Mouse (Mus musculus): ENCODE data around the gene Hnrnpab.
"Not testable (repeated sequence)": the region's sequence is repeated elsewhere in the genome, so short reads cannot be mapped to it uniquely, and the experiment has no call there.

Hnrnpab gene

DNA sequence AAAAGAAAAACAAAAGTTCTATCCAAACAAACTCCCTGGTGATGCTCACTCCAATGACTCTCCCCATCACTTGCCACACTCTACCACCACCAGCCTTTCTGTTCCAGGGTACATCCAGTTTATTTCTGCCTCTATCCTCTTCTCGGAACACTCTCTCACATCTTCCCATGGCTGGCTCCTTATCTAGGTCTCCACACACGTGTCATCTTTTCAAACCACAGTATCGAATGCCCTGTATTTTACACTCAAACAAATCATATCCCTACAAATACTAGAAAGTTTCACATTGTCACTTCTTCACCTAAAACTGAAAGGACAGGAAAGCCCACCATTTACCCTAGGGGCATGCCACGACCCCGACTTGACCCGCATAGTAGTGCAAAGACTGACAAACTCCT lies 28.5 kb upstream of the Hnrnpab start:
- DNase-seq (ENCODE audit: low read depth, low spot score) = no peak

DNA sequence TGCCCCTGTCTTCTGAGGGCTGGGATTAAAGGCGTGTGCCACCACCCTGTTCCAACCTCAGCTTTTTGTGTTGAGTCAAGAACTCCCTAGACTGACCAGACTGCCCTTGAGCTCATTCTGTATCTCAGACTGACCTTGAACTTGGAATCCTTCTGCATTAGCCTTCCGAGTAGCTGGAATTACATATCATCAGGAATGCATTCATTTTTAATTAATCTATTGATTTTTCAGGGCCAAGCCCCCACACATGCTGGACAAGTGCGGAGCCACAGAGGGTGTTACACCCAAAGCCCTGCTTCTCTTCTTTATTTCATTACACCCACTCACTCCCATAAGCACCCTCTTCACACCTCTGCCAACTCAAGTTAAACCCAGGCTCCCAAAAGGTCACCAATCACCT lies 27.1 kb upstream of the Hnrnpab start:
- DNase-seq (ENCODE audit: low read depth, low spot score) = no peak

DNA sequence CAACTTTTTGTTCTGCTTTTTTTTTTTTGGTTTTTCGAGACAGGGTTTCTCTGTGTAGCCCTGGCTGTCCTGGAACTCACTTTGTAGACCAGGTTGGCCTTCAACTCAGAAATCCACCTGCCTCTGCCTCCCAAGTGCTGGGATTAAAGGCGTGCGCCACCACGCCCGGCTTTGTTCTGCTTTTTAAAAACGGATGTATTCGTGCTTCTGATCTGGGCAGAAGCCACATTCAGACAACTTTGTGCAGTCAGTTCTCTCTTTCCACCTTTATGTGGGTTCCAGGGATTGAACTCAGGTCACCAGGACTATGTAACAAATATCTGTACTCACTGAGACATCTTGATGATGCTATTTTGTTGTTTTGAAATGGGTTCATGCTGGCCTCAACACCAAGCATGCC lies 26.6 kb upstream of the Hnrnpab start:
- not testable (repeated sequence) for DNase-seq (ENCODE audit: low read depth, low spot score)

DNA sequence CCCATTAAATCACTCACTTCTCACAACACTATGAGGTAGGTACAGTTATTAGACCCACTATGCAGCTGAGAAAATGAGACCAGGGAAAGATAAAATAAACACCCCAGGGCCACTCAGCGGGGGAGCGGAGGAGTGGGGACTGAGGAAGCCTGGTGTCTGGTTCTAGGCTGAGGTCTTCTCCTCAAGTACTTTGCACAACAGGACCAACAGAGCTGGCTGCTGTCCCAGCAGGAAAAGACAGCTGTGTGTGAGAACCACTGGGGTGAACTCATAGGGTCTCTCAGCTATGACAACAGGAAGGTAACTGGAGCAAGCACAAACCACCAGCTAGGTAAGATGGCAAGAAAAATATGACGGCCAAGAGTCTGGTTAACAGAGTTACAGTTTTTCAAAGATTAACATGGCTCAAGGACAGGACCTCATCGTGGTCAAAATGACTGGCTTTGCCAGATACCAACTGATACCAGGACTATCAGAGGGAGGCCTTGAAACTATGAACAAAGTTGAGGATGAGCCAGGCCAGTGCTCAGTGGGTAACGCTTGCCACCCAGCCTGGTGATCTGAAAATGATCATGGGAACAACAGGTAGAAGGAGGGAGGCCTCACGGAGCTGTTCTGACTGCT lies 25.6 kb upstream of the Hnrnpab start:
- no peak for DNase-seq (ENCODE audit: low read depth, low spot score)

DNA sequence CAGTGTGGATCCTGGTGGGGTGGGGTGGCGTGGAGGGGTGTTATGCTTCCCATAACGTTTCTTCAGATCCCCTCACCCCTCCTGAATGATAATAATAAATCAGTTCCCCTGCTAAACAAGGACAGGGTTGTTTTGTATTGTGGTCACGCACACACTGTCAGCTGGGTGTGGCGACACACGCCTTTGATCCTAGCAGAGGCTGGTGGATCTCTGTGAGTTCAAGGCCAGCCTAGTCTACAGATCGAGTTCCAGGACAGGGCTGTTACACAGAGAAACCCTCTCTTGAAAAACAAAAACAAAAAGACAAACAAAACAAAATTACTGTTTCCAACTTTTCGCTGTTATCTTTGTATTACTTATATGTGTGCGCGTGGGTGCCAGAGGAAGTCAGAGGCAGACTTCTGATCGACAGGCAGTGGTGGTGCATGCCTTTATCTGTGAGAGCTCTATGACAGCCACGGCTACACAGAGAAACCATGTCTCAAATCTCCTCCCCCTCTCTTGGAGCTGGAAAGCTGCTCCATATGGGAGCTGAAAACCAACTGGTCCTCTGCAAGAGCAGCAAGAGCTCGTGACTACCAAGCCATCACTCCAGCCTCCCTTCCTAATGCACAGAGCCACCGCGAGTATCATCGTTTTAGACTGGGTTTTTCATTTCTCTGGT lies 23.1 kb upstream of the Hnrnpab start:
- no peak for DNase-seq (ENCODE audit: low read depth, low spot score)

DNA sequence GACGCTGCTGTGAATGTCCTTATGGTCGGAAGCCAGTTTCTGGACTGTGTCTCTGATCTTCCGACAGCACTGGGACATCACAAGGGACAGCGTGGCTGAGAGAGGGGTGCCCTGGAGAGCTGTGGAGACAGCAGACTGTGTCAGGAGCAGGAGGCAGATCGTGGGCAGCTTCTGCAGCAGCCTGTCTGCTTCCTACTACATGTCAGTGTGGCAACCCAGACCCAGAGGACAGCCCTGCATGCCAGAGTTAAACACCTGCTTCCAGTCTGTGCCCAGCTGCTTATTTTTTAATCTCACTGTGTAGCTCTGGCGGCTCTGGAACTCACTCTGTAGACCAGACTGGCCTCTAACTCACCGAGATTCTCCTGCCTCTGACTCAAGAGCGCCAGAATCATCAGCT lies 21.3 kb upstream of the Hnrnpab start:
- DNase-seq (ENCODE audit: low read depth, low spot score) = no peak

DNA sequence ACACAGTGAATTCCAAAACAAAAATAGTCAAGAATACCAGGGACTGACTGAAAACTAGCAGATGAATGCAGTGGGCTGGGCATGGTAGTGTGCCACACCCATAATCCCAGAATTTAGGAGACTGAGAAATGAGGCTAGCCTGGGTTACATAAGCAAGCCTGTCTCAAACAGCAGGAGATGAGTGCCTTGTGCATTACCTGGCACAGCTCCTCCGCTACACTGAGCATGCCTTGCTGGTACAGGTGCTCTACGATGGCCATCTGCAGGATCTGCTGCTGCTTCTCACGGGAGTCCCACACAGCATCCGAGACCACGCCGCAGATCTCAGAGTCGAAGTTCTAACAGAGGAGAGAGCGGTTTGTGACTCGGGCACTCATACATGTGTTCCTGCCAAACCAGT lies 20.8 kb upstream of the Hnrnpab start:
- DNase-seq (ENCODE audit: low read depth, low spot score) = no peak

DNA sequence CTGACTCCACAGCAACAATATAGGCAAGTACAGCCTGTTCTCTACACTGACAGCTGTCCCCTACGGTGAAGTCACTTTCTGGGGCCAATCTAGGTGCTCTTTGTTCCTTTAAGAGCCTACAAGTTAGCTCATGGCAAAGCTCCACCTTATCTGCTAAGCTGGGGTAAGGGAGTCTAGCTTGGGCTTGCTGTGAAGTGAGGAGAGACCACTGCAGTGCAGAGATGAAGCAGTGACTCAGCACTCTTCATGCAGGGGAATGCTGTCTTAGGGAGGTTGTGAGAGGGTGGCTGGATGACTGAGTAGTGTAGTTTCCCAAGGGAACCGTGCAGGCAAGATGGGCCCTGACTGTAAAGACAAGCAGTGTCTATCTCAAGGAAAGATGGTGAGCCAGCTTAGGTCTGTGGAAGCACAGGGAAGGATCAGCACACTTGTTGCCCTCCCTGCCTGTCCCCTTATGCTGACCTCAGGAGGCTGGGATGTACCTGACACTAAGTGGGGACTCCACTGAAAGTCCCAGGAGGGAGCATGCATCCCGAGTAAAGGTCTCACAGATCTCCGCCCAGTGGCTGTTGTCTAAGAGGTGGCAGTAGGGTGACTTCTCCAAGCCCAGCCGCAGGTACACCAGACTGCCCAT lies 18.7 kb upstream of the Hnrnpab start:
- no peak for DNase-seq (ENCODE audit: low read depth, low spot score)

DNA sequence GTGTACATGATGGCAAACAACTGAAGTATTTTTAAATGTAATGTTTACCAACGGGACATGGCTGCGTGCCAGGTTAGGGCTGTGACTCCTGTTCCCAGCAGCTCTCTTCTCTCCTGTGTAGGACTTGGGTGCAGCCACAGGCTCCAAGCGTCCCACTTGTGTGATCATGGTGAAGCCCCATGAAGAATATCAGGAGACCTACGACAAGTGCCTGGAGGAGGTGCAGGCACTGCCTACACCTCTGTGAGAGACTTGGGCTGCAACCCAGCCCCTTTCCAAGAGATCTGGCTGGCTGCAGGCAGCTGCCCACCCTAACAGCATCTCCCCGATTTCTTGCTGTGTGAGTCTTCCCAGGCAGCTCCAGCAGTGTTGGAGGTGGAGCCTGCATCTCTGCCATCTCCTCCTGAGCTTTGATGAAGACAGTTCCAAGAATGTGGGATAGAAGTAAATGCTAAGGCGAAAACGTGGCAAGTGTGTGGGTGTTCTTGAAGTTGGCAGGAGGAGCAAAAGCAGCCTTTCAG lies 16.4 kb upstream of the Hnrnpab start:
- DNase-seq (ENCODE audit: low read depth, low spot score) = peak; percentile 98

DNA sequence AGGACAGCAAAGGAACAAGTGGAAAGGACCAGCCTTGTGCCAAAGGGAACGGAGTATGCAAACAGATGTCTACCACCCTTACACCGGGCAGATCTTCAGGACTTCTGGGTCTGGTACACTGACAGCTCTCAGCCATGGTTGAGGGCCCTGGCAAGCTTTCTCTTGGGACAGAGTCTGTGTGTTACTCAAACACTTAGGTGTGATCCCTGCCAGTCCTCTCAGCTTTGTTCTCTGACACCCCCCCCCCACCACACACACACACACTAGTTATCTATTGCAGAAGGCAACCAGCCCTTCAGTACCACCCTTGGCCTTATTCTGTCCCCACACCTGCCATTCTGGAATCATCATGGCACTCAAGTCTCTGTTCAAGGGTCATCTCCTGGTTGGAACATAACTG lies 15.1 kb upstream of the Hnrnpab start:
- no peak for DNase-seq (ENCODE audit: low read depth, low spot score)

DNA sequence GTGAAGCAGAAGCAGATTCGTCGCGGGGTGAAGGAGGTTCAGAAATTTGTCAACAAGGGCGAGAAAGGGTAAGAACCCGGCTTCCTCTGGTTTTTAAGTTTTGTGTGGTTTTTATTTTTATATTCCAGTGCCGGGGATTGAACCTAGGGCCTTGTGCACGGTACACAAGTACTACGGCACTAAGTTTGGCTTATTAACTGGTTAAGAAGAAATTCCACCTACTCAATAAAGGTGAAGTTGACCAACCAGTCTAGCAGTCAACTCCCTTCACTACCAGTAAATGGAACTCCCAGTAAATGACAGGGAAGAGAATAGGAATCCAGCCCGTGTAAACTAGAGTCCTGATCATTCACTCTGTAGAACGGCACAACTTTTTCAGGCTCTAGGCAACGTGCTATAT lies 13.4 kb upstream of the Hnrnpab start:
- no peak for DNase-seq (ENCODE audit: low read depth, low spot score)

DNA sequence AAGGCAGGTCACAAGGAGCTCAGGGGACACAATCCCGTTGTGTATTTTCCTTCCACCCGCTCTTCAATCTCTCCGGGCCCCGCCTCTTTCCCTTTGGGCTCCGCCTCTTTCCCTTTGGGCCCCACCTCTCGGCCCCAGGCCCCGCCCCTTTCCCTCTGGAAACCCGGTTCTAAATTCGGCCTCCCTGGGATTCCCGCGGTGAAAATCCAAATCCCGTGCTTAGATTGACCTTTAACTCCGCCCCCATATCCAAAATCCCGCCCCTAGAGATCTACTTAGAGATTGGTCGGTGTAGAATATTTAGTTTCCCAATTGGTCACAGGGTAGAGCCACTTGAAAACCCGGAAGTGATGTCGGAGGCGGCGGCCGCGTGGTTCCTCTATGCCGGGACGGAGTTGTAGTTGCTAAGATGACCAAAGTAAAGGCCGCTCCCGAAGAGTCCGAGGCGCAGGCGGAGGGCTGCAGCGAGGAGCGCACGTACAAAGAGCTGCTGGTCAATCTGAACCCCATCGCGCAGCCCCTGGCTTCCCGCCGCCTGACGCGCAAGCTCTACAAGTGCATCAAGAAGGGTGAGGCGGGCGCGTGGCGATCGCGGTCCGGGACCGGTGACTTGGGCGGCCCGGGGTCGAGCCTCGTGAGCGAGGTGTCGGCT lies 12.9 kb upstream of the Hnrnpab start, which contains the start of gene Nhp2:
TSS of gene Nhp2 (plus strand) at position 327 of the 652 bp plus-strand sequence.
- peak; percentile 99 for DNase-seq (ENCODE audit: low read depth, low spot score)

DNA sequence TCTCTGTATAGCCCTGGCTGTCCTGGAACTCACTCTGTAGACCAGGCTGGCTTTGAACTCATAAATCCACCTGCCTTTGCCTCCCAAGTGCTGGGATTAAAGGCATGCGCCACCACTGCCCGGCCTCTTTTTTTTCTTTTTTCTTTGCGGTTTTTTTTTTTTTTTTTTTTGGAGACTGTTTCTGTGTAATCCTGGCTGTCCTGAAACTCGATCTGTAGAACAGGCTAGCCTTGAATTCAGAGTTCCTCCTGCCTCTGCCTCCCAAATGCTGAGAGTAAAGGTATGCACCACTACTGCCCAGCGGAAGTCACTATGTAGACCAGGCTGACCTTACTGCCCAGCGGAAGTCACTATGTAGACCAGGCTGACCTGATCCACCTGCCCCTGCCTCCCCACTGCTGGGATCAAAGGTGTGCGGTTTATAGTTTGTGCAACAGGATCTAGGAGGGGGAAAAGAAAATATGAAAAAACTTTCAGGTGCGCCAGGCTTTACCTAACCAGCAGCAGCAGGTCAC lies 12.3 kb upstream of the Hnrnpab start:
- no peak for DNase-seq (ENCODE audit: low read depth, low spot score)

DNA sequence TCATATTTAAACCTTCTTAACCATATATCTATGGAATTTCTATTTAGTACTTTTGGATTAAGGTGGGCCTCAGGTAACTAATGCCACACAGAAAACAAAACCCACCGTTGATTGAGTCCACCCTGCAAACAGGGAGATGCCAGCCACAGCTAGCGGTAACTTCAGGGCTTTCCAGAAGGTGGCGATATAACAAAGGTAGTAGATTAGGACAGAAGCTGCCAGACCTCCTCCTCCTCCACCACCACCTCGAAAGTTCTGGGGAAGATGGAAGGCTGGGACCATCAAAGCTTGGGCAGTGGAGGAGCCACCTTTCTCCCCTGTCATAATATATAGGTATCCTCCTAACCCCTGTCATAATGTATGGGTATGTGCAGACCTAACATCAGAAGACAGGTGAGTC lies 11.0 kb upstream of the Hnrnpab start:
- DNase-seq (ENCODE audit: low read depth, low spot score) = no peak

DNA sequence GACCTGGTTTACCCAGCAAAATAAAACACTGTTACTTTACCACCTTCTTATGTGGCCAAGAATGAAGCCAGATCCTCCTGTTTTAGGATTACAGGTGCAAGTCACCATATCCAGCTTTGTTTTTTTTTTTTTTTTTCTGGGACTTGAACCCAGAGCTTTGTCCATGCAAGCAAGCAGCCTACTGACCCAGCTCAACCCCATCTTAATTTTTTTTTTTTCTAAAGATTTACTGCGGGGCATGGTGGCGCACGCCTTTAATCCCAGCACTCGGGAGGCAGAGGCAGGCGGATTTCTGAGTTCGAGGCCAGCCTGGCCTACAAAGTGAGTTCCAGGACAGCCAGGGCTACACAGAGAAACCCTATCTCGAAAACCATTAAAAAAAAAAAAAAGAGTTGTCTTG lies 9.5 kb upstream of the Hnrnpab start:
- DNase-seq (ENCODE audit: low read depth, low spot score) = not testable (repeated sequence)

DNA sequence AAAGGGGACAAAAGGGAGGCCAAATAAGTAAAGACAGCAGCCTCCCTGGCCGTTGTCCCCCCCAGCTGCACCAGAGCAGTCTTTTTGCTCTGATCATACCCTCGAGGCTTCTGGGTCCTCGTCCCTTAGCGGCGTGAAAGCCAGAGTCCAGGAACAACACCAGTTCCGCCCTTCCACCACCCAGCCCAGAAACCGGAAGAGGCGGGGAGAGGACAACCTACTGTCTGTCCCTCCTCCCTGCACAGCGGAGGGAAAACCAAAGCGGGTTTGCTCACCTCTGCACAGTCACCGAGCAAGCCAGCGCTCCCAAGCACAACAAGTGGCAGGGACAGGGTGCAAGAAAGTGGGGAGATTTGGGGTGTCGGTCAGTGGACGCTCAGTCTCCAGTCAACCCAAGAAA lies 9.0 kb upstream of the Hnrnpab start:
- DNase-seq (ENCODE audit: low read depth, low spot score) = no peak

DNA sequence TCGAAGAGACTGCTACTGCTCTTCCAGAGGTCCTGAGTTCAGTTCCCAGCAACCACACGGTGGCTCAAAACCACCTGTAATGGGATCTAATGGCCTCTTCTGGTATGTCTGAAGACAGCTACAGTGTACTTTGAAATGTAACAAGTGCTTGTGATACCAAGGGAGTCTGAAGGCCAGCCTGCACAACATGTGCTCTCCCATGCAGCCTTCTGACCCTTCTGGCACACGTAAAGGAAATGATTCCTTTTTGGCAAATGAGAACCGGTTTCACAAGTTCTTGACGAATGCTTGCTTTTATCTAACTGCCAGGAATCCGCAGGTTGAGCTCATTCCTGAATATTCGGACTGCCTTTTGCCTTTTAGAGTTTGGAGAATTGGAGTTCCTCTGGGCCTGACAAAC lies 8.5 kb upstream of the Hnrnpab start:
- no peak for DNase-seq (ENCODE audit: low read depth, low spot score)

DNA sequence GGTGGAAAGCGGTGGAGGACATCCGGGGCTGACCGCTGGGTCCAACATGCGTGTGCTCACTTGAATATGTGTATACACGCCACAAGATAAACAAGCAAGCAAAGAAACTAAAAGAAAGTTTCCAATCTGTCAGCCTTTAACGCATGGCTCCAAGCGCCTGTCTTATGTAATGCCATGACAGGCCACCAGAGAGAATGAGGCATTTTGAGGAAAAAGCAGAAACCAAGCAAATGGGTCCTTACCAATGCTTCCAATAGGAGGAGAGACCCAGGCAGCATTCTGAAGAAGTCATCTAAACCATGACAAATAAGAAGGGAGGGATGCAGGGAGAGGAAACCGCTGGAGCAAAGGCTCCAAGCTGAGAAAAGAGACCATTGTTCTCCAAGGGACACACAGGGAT lies 7.6 kb upstream of the Hnrnpab start:
- no peak for DNase-seq (ENCODE audit: low read depth, low spot score)

DNA sequence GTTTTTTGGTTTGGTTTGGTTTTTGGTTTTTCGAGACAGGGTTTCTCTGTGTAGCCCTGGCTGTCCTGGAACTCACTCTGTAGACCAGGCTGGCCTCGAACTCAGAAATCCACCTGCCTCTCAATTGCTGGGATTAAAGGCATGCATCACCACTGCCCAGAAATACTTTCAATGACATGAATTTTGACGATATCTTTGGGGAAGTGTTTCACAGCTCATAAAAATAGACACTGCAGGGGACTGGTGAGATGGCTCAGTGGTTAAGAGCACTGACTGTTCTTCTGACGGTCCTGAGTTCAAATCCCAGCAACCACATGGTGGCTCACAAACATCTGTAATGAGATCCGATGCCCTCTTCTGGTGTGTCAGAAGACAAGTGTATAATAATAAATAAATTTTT lies 3.3 kb upstream of the Hnrnpab start:
- not testable (repeated sequence) for DNase-seq (ENCODE audit: low read depth, low spot score)

DNA sequence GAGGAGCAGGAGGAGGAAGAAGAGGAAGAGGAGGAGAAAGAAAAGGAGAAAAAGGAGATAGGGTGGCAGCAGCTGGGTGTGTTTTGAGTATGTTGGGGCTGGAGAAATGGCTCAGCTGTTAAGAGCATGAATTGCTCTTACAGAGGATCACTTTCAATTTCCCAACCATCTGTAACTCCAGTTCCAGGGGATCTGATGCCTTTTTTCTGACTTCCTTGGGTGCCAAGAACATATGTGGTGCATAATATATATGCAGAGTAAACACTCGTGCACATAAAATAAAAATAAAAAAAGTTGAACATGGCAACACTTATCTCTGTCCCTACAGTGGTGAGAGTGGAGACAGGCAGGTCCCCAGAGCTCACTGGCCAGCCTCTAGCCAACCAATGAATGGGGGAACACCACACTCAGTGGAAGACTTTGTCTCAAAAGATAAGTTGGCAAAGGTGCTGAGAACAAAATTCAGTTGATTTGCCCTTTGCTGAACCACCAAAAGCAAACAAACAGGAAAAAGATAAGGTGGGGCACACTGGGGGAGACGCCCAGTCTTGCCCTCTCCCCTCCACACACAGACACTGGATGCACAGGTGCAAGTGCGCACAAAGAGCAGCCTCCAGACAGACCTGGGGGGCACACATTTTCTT lies 2.7 kb upstream of the Hnrnpab start:
- DNase-seq (ENCODE audit: low read depth, low spot score) = no peak

DNA sequence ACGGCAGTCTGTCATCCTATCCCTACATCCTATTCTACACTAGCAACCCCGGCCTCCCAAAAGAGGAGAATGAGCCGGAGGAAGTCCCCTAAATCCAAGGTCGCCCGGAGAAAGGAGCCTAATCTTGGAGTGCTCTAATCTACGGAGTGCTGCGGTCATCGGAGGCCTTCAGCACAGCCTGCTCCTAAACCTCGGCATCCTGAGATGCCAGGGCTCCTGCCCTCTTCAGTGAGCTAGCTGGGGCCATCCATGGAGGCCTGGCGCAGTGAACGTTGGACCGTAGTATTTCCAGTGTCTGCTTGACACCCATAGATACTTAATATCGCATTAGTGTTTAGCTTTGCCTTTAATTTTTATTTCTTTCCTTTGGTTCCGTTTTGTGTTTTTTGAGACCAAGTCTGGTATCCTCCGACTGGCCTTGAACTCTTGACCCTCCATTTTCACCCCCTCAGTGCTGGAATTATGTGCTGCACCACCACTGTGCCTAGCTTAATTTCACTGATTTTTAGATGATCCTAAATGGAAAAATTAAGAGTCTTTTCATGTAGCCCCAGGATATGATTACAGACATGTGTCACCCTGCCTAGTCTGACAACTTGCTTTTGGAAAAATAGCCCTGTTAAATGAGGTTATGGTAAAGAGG lies 570 bp upstream of the Hnrnpab start:
- DNase-seq (ENCODE audit: low read depth, low spot score) = no peak
